Mouse (Mus musculus): ENCODE data around the gene Hsd3b4.
"Not testable (repeated sequence)": the region's sequence is repeated elsewhere in the genome, so short reads cannot be mapped to it uniquely, and the experiment has no call there.

DNA sequence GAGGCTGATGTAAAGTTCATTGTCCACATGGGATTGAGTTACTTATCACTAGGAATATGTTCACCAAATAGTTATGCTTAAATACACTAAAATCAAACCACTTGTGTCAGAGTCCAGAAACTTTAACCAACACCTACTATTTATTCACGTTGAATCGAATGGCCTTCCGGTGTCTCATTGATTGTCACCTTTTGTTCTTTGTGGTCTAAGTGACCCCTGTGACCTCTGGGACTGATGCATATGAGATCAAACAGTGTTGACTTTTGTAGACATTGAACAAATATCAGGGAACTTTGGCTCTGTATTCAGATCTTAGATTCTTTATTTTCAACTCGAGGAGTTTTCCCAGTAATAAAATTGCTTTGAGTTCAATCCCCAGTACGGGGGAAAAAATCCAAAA is 56.5 kb downstream of the Hsd3b4 start:
- TF ChIP-seq CTCF (IDR thresholded peaks at IDR 0.05; ENCODE audit: low read depth); EP300 (optimal IDR thresholded peaks at IDR 0.05): not testable (repeated sequence)

Data from stomach, postnatal 0 days (tissue).